Mouse (Mus musculus): ENCODE results near the gene Rnft1. TPM values are rescaled to one million over a fixed set of nuclear protein-coding genes. Genes with fewer than 3 reads are reported as not detected.
A peak's percentile ranks its signal among the peaks of the same experiment; 100 is the strongest.

Rnft1 gene
- polyA plus RNA-seq, 1 experiment from 2014 or later: 17.2 TPM

DNA sequence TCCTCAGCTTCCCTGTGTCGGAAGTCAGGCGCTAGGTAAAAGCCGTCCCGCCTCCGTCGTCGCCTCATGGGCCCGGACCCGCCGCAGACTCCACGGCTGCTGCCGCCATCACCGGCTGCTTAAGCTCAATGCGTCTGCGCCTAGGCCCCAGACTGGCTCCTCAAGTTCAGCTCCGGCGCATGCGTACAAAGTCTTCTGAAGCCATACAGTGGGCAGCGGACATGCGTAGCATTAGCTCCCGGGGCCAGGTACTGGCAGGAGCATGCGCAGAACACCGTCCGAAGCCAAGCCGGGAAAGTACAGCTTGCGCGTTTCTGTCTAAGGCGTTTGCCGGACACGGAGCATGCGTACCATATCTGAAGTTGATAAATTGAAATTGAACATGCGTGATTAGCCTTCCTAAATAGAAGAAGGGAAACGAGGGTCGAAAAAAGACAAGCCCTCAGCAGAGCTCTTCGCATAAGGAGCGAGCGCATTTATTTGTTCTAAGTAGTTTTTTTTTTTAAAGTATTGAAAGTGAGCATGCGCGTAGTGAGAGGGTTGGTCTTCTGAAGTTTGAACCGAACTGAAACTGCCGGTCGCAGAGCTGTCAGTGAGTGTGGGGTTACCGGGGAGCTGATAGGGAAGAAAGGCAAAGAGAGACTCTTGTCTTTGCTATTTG lies 60.3 kb downstream of the Rnft1 start, which contains the start of the genes Rps6kb1 and Tubd1:
Gene Rps6kb1 (minus strand): TSS at position 167 of the 661 bp plus-strand sequence.
Gene Tubd1 (plus strand): TSS at position 353 of the 661 bp plus-strand sequence.
- Histone ChIP-seq H3K27ac (replicated peaks) (peak within 1 kb of the TSS; percentile 88), H3K4me3 (replicated peaks) (peak within 1 kb of the TSS; percentile 84), H3K9ac (peak within 1 kb of the TSS; percentile 97), H3K4me1 (replicated peaks) (peaks cover 42% of the 10 kb centered on the region), H3K27me3 (no peaks in the 10 kb centered on the region), H3K9me3 (replicated peaks) (no peaks in the 10 kb centered on the region), H3K36me3 (replicated peaks) (peaks cover 15% of the 10 kb centered on the region), H3K4me2 (peak within 1 kb of the TSS; percentile 72)
- peak; percentile 98 for ATAC-seq (ENCODE audit: insufficient read depth)
- under 1% methylated on average over 43 of the region's 43 CpGs for WGBS (ENCODE audit: insufficient replicate concordance)

GRCm38 (mm10) chr11:86545556-86545955 lies 61.1 kb downstream of the Rnft1 start:
- Histone ChIP-seq H3K27ac (replicated peaks) (peak overlapping the region; percentile 88), H3K9ac (peak overlapping the region; percentile 60), H3K4me2 (peak overlapping the region; percentile 72), H3K4me1 (replicated peaks) (peaks cover 36% of the 10 kb centered on the region), H3K27me3 (no peaks in the 10 kb centered on the region), H3K4me3 (replicated peaks) (peak overlapping the region; percentile 84), H3K9me3 (replicated peaks) (no peaks in the 10 kb centered on the region), H3K36me3 (replicated peaks) (peaks cover 23% of the 10 kb centered on the region)
- 61% methylated on average over 8 of the region's 8 CpGs for WGBS (ENCODE audit: insufficient replicate concordance)
- no peak for ATAC-seq (ENCODE audit: insufficient read depth)

- ATAC-seq (ENCODE audit: insufficient read depth): no peak
- Histone ChIP-seq H3K4me2 (no peak overlapping the region), H3K27ac (replicated peaks) (no peak overlapping the region), H3K9me3 (replicated peaks) (no peaks in the 10 kb centered on the region), H3K4me3 (replicated peaks) (no peak overlapping the region), H3K27me3 (no peaks in the 10 kb centered on the region), H3K36me3 (replicated peaks) (peaks cover 31% of the 10 kb centered on the region), H3K4me1 (replicated peaks) (peaks cover 26% of the 10 kb centered on the region), H3K9ac (no peak overlapping the region)
- WGBS (ENCODE audit: insufficient replicate concordance): 93% methylated on average over 1 of the region's 1 CpGs
Observed at GRCm38 (mm10) chr11:86547412-86547811, 63.0 kb downstream of the Rnft1 start.

Other genes starting within 250 kb of the Rnft1 start
- gene Ints2, start 227.1 kb upstream of the Rnft1 start, polyA plus RNA-seq (2015; fragmentation: Nextera tagmentation; extraction: Ambion mirVana): 8.2 and 9.8 TPM in 2 replicates
- 2.6 and 4.1 TPM in 2 replicates for gene Med13, start 127.1 kb upstream of the Rnft1 start, polyA plus RNA-seq (2015; fragmentation: Nextera tagmentation; extraction: Ambion mirVana)
- 18.9 and 23.5 TPM in 2 replicates for gene Rps6kb1, start 60.1 kb downstream of the Rnft1 start, polyA plus RNA-seq (2015; fragmentation: Nextera tagmentation; extraction: Ambion mirVana)
- gene Tubd1, start 60.3 kb downstream of the Rnft1 start, polyA plus RNA-seq (2015; fragmentation: Nextera tagmentation; extraction: Ambion mirVana): 9.8 and 9.9 TPM in 2 replicates
- gene Vmp1, start 199.2 kb downstream of the Rnft1 start, polyA plus RNA-seq (2015; fragmentation: Nextera tagmentation; extraction: Ambion mirVana): 80.8 and 81.0 TPM in 2 replicates
- gene Ptrh2, start 199.3 kb downstream of the Rnft1 start, polyA plus RNA-seq (2015; fragmentation: Nextera tagmentation; extraction: Ambion mirVana): 14.3 and 15.0 TPM in 2 replicates